Mouse (Mus musculus): ENCODE results near the gene Ube2o.
"Not testable (repeated sequence)": the region's sequence is repeated elsewhere in the genome, so short reads cannot be mapped to it uniquely, and the experiment has no call there.

The Ube2o gene

DNA sequence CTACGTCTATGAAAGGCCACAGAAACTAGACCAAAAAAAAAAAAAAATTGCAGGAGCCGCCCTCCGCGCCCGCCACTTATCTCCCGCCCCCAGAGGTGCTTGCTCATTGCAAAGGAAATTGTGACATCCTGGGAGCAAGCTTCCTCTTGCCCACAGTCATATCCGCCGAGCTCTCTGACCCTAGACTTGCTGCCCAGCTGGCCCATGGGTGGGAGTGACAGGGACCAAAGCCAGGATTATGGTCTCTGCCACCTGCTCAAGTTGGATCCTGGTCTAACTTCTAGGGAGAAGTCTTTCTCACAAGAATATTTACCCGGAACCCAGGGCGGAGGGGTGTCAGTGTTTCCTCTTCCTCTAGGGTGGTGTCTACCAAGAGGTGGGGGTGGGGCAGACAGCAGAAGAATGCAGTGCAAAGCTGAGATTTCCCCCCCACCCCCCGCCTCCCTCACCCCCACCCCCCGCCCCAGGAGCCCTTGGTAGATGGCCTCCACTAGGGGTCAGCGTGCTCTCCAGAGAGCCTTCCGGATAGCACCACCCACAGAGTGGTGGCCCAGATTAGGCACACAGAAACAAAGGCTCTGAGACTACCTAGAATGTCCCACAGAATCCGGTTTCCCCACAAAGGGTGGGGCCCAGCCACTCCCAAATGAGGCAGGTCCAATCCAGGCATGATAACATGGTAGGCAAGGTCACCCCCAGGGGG, 34.6 kb upstream of the Ube2o start:
- DNase-seq (ENCODE audit: low read depth), result peak; percentile 37

DNA sequence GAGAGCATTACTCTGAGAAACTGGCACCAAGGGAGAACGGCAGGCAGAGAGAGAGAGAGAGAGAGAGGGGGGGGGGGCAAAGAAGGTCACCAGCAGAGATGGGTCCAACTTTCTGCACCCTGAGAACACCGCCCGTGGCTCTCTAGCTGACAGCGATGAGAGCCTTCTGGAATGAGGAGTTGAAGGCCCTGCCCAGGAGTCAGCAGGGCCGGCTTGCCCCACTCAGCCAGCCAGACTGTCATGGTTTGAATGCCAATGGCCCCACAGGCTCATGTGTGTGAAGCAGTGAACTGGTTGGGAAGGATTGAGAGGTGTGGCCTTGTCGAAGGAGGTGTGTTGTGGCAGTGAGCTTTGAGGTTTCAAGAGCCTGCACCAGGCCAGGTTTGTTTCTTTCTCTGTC, 32.0 kb upstream of the Ube2o start:
- no peak for DNase-seq (ENCODE audit: low read depth)

DNA sequence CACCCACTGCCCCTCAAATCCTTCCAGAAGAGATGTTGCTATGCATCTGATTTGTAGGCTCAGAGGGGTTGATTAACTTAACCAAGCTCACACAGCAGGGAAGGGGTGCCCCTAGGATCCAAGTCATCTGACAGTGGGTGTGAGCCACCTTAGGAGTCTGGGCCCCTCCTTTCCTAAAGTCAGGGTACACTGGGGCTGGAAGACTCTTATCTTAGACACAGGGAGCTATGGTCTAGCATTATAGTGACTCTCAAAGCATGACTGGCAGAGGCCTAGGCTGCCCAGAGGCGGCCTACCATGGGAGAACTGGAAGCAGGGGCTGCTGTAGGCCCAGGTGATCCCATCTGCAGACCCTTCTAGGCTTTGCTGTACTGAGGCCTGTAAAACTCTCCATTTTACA, 31.3 kb upstream of the Ube2o start:
- DNase-seq (ENCODE audit: low read depth), result no peak

DNA sequence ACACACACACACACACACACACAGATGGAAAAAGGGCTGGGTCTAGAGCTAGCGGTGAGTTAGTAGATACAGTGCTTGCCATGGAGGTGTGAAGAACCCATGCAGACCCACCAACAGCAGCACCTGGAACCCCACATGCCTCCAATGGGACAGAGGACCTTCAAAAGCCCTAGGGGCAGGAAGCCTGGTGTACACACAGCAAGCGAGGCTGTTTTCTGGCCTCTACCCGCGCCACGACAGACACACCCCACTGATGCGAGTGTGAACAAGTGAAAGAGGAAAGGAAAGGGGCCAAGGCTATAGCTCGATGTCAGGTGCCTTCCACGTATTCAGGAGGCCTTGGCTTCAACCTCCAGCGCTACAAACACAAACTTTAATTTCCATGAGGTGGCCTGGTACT, 30.6 kb upstream of the Ube2o start:
- DNase-seq (ENCODE audit: low read depth), result no peak

DNA sequence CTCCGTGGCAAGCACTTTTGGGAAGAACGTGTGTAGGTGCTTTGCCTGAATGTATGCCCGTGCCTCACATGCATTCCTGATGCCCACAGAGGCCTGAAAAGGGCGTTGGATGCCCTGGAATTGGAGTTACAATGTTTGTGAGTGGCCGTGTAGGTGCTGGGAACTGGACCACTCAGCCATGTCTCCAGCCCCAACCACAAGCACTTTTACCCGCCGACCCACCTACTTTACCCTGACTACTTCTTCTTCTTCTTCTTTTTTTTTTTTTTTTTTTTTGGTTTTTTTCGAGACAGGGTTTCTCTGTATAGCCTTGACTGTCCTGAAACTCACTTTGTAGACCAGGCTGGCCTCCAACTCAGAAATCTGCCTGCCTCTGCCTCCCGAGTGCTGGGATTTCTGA, 29.9 kb upstream of the Ube2o start:
- not testable (repeated sequence) for DNase-seq (ENCODE audit: low read depth)

DNA sequence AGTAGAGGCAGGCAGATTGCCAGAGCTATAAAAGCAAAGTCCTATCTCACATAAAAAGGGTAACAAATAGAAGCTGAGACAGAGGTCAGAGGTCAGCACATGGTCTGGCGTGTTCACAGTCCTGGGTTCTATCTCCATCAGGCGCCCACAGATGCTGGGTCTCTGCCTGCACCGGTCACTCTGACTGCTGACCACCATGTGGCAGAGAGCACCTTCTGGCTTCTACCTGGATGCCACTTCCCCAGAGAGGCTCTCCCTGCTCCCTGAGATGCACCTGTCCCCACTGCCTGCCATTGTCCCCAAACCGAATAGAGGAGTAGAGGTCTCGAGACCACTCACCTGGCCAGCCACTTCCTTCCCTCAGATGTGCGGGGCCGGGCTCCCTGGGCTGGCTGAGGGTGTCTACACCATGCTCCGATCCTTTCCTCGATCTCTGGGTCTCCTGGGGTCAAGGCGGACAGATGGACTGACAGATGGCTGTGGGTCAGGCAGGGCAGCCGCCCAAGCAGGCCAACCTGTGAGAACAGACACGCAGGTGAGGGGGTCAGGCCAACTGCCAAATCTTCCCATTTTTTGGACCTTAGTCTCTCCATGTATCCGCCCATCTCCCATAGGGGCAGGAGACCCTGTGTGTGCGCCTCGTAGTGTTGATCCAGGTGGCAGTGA, 28.9 kb upstream of the Ube2o start:
- no peak for DNase-seq (ENCODE audit: low read depth)

DNA sequence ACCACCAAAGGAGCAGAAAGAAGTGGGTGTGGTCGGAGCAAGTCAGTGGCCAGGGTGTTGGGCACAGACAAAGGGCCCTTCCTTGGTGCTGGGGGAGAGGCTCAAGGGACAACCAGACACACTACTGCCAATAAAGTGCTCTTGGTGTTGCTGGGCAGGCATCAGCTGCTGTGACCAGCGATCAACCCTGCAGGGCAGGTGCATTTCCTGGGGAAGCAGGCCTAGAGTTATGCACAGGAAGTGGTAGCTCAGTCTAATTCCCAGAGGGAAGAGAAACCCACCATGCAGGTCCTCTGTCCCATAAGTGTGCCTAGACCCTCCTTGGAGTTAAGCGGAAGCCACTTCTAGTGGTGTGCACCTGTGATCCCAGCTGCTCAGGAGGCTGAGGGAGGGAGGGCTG, 26.5 kb upstream of the Ube2o start:
- no peak for DNase-seq (ENCODE audit: low read depth)

DNA sequence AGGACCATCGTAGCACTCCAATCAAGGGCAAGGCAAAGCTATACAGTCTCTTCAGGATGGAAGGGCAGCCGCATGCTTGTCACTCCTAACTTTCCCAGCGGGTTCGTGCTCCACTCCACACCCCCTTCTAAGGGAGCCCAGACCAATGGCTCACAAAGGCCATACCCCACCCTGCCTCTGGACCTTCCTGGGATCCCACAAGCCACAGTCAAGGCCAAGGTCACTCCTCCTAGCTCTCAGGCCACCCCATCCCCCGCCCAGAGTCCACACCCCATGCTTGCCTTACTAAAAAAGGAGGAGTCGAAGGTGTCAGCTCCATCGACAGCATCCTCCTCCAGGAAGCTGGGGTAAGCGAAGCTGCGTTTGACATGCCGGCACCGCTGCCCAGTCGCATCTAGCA, 22.9 kb upstream of the Ube2o start:
- no peak for DNase-seq (ENCODE audit: low read depth)

DNA sequence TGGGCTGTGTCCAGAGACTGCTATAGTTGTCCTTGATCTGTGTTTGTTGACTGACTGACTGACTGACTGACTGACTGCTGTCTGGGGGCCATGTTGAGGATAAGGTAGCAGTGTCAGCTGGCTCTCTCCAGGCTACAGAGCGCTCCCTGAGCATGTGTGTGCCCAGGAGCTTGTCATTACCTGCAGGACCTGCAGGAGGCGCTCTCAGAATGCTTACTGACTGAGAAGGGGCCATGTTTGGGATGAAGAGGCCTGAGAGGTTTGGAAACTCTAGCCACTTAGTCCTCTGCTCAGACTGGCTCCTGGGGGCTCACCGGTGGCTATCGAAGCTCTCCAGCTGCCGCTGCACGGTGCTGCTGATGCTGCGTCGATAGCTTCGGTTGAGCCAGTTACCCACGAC, 22.1 kb upstream of the Ube2o start:
- DNase-seq (ENCODE audit: low read depth), result peak; percentile 62

DNA sequence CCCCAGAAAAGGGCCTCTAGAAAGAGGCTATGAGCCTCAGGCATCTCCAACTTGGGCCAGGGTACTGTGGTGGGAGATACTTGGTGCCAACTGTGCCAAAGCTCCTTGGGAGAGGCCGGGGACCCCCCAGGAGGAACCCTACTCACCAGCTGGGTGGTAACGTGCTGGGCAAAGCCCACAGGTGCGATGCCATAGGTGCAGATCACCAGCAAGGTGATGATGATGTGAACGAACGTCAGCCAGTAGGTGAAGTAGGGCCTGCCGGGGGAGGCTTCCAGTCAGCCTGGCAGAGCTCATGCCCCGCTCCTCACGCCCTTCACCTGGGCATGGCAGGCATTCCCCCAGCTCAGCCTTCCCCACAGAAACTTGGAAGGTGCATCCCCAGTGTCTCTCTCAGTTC, 20.8 kb upstream of the Ube2o start:
- DNase-seq (ENCODE audit: low read depth), result no peak

DNA sequence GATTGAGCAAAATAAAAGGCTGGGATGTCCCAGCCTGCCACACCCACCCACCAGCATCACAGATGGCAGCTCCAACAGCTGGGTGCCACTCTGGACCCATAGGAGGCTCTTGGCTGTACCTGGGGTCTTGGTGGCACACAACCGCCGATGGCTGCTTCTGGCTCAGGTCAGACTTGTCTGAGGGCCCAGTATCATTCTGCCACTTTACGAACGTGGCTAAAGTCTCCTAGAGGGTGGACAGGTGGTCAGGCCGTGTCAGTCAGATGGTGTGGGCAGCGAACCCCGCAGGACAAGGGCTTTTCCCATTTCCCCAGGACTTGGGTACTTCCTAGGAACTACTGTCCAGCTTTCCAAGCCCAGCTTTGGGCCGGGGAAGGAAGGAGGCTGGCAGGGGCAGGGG, 19.9 kb upstream of the Ube2o start:
- DNase-seq (ENCODE audit: low read depth), result no peak

DNA sequence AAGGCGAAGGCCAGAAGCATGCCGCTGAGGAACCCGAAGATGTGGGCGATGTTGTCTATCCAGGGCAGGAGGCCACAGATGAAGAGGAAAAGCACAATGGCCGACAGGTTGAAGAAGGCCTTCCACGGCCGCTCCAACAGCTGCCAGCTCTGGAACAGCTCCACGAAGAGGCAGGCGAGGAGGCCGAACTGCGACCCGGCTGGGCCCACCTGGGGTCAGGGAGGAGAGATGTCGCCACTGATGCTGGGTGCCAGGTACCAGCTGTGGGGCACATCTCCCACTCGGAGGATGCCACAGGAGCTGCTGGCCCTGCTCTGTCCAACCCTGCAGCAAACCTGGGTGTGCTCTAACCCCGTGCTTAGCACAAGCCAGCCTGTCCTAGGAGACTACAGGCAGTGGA, 18.0 kb upstream of the Ube2o start:
- no peak for DNase-seq (ENCODE audit: low read depth)

DNA sequence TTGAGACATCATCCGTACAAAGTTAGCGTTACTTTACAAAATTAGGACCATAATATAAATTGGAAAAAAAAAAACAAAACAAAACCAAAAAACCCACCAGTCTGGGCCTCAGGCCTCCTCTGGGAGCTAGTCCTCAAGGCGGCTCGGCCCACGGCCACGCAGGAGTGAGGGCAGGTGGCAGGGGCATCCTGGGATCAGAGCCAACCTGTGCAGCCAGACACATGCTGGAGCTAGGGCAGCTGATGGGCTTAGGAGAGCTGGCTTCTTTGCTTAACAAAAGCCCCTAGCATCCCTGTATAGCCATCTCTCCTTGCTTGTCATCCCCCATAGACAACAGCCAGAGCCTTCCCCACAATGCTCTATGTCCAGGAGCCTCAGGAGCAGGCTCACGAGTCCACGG, 16.9 kb upstream of the Ube2o start:
- no peak for DNase-seq (ENCODE audit: low read depth)

DNA sequence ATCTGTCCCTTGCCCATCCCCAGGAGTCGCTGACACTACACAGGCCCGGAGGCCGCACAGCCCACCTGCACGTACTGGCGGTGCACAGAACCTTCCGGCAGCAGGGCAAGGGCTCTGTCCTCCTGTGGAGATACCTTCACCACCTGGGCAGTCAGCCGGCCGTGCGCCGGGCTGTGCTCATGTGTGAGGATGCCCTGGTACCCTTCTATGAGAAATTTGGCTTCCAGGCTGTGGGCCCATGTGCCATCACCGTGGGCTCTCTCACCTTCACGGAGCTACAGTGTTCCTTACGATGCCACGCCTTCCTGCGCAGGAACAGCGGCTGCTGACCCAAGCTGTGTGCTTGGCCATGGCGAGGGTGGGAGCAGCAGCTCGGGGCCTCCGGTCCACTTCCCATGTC, 15.5 kb upstream of the Ube2o start:
- DNase-seq (ENCODE audit: low read depth), result no peak

DNA sequence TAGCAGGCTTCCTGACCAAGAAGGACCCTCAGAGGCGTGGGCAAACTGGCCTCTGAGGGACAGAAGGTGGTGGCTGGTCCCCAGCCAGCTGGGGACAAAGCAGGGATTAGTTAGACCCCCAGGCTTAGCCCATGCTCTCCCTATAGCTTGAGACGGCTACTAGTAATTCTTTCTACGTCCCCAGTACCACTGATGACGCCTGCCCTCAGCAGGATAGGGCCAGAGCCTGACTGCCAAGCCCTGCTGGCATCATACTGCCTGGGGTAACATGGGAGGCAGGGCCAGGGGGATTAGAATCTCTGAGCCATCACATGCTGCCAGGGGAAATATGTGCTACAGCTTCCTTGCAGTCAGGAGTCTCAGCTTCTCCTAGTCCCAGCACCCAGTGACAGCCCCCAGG, 12.1 kb upstream of the Ube2o start:
- DNase-seq (ENCODE audit: low read depth), result no peak

DNA sequence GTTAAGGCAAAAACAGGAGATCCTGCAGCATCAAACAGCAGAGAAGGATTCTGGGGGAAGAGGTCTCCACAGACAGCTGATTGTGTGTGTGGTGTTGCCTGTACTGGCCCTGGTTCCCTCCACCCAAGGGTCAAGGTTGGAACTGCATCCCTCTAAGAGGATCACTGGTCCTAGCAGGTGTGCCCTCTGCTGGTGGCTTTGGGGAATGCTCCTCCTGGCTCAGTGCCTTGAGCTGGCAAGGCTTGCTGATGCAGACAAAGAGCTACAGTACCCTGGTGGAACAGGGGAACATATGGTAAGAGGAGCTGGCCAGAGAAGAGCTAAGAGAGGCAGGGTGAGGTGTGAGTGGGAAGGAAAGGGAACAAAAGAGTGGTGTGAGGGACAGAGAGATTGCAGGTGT, 11.2 kb upstream of the Ube2o start:
- DNase-seq (ENCODE audit: low read depth), result peak; percentile 97

DNA sequence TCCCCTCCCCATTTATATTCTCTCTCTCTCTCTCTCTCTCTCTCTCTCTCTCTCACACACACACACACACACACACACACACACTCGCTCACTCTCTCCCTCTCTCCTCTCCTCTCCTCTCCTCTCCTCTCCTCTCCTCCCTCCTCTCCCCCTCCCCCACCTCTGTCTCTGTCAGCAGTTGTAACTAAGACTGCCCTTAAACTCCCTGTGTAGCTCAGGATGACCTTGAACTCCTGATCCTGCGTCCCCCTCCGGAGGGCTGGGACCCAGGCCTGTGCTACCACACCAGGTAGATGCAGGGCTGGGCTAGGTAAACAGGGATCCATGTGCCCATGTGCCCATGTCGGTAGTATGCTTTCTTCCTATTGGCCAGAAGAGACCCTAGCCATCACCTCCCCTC, 10.4 kb upstream of the Ube2o start:
- no peak for DNase-seq (ENCODE audit: low read depth)

DNA sequence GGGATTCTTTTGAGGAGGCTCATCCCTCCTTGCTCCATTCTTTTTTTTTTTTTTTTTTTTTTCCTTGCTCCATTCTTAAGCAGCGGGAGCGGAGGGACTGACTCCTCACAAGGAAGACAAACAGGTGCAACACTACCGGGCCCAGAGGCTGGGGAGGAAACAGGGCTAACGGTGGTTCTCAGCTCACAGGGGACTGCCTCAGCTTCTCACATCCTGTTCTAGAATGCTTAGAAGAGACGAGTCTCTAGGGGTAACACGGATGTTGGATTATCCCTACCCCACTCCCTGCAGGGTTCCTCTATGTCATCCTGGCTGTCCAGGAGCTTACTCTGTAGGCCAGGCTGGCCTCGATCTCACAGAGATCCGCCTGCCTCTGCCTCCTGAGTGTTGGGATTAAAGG, 8.3 kb upstream of the Ube2o start:
- DNase-seq (ENCODE audit: low read depth), result no peak

DNA sequence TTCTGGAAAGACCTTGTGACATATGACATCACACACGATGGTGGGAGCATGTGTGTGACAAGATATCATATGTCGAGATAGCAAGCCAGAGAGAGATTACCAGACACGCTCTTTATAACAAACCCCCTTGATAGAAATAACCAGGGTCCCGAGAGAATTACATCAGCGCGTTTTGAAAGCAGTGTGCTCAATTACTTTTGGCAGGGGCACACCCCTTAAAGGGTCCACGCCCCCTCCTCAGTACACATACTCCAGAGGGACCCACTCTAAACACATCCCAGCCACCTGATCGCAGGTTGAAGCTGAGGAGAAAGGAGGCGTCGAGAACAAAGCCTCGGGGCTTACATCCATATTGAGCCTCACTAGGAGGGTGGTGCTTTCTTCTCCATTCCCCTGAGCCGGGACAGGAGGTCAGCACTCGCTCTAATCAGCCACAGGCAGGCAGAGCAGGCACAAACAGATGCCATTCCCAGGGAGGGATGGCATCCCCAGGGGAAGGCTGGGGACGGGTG, 7.8 kb upstream of the Ube2o start:
- DNase-seq (ENCODE audit: low read depth), result peak; percentile 18

DNA sequence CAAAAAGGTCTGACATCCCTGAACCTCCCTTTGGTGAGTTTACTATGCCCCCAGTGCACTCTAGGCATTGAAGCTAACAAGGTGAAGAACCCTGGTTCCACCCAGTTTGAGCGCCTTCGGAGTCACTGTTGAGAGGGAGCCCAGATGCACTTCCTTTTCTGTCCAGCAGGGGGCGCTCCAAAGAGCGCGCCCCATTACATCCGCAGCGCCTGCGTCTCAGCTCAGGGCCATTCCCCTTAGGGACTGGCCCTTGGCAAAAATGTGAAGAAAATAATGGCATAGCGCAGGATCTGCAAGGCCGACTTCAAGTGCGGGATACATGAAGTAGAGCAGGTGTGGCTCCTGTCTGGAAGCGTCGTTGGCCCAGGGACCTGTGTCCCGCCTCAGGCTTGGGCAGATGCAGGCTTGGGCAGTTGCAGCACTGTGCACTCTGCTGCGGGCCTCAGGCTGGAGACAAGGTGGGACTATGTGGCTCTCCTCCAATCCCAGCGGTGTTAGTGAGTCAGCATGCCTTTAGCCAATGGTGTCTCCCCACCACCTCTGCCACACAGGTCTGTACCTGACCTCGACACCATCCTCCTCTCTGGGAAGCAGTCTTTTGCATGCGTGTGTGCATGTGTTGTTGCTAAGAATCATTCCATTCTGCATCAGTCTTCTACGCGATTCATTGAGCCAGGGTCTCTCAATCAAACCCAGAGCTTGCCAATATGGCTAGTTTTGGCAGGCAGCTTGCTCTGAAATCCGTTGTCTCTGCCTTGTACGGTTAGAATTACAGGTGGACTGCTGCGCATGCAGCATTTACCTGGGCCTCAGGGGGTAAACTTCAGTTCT, 5.8 kb upstream of the Ube2o start:
- DNase-seq (ENCODE audit: low read depth), result peak; percentile 63

DNA sequence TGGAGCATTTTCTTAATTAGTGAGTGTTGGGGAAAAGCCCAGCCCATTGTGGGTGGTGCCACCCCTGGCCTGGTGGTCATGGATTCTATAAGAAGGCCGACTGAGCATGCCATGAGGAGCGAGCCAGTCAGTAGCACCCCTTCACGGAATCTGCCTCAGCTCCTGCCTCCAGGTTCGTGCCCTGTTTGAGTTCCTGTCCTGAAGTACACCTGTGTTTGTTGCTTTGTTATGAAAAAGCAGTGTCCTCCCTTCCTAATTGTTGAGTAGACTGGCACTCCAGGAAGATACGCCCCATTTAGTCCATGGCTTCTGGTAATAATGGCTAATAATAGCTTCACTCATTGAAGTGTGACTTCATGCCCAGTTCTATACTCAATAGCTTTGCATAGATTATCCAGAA, 5.1 kb upstream of the Ube2o start, which contains the start of gene Aanat:
Aanat (plus strand) TSS at position 123 of the 400 bp plus-strand sequence.
- DNase-seq (ENCODE audit: low read depth), result no peak

DNA sequence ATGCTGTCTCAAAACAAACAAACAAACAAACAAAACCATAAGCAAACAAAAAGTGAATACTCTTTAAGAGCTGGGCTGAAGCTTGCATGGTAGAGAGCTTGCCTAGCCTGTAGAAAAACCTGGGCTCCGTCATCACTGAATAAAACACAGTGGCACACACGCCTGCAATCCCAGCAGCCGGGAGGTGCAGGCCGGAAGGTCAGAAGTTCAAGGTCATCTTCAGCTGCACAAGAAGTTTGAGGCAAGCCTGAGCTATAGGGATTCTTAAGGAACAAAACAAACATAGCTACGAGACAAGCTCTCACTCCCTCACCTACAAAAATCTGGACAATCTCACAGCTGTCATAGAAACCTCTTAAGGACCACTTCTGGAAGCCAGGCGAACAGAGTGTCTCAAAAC, 4.4 kb upstream of the Ube2o start:
- DNase-seq (ENCODE audit: low read depth), result no peak
